Mouse (Mus musculus): ENCODE measurements around the gene Nhlrc1. TPM values are rescaled to one million over a fixed set of nuclear protein-coding genes. Genes with fewer than 3 reads are reported as not detected.
A peak's percentile ranks its signal among the peaks of the same experiment; 100 is the strongest.

The Nhlrc1 gene
- polyA plus RNA-seq, 1 experiment from 2014 or later, result 0.94 TPM

DNA sequence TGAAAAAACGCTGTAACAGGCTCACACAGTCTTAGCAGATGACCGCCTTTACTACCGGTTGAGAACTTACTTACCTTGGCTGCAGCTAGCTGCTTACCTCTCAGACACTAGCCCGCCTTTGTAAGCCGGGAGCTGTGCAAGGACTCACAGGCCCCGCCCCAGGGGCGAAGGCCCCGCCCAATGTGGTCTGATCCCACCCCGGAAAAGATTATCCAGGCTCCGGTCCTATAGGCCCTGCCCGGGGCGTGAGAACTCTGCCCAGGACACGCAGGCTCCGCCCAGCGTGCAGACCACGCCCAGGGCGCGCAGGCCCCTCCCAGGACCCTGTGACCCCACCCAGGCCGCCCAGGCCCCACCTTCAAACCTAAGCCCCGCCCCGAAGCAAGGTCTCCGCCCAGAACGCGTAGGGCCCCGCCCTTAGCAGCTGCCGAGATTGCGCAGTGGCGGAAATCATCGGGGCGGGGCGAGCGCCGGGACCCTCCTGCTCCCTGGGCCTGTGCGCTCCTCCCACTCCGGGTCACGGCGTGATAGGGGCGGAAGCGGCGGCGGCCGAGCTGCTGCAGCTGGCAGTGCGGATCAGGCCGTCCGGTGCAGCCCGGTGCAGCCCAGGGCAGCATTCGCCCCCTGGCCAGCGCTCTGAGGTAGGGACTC lies 28.5 kb upstream of the Nhlrc1 start, which contains the start of gene Kdm1b:
Gene Kdm1b (plus strand): TSS at position 470 of the 651 bp plus-strand sequence.
- TF ChIP-seq CTCF (IDR thresholded peaks at IDR 0.05), result no peak
- DNase-seq (ENCODE audit: low read depth, low spot score), result peak; percentile 89
- in situ Hi-C loops (cut with MboI; ENCODE audit: low pct_unique_long_range_greater_than_20kb), result no loop called here
- ChIA-PET POLR2A (interaction anchor here (0.9 to 1.4 kb wide), 2 partner anchors 102 to 113 kb away, joined by 3 to 4 read pairs; partner anchors contain the start of gene Kif13a), CTCF (interaction anchor here (1.1 to 1.4 kb wide), 3 partner anchors 22 to 205 kb away, joined by 3 to 6 read pairs (median 3); no protein-coding TSS in a partner anchor)
- peak; percentile 91 for ATAC-seq
- no peaks in the 10 kb centered on the region for H3K27me3 ChIP-seq

DNA sequence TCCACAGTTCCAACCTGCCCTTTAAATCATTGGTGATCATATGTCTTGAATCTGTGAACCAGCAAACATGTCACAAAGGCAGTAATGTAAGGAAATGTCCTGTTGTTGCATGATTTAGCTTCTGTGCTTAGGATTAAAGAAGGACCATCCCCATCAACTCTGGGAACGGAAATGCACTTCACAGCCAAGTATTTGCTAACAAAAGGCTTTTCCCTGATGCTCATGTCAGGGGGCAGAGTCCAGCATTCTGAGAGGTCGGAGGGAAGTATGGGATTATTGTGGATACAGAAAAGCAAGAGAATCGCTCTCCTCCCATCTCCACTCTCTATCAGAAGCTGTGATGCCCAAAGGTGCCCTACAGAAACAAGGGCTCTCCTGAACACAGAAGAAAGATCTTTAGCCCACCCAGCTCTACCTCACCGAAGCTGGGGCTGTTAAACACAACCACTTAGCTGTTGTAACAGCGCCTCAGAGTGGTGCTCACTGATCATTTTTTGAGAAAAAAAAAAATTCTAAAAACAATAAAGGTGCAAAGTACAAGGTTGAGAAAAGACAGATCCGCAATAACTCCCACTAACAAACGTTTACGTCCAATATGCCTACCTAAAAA lies 27.5 kb upstream of the Nhlrc1 start:
- no peak for TF ChIP-seq CTCF (IDR thresholded peaks at IDR 0.05)
- DNase-seq (ENCODE audit: low read depth, low spot score), result no peak
- POLR2A ChIA-PET, result interaction anchor here (0.7 to 1.4 kb wide), 3 partner anchors 26 to 737 kb away, joined by 3 to 4 read pairs (median 3); partner anchors contain the start of gene Kif13a
- H3K27me3 ChIP-seq, result no peaks in the 10 kb centered on the region
- CTCF ChIA-PET, result interaction anchor here (0.8 to 1.4 kb wide), 3 partner anchors 24 to 204 kb away, joined by 3 to 6 read pairs (median 3); no protein-coding TSS in a partner anchor
- in situ Hi-C loops (cut with MboI; ENCODE audit: low pct_unique_long_range_greater_than_20kb), result no loop called here
- no peak for ATAC-seq

DNA sequence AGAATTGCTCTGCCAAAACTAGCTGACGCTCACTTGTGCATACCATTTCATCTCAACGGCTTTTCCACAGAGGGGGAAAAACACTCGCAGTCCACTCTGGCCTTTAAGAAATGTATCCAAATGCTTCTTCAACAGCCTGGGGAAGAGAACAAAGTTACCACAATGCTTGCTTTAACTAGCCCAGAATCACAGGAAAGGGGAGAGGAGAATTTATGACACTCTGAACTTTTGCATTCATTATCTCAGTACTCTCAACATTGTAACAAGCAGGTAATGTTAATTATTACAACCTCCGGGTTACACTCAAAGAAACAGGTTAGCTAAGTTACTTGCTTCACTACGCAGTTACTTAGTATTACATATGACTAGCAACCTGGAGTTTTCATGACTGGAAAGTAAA lies 25.4 kb upstream of the Nhlrc1 start:
- TF ChIP-seq CTCF (IDR thresholded peaks at IDR 0.05), result no peak
- DNase-seq (ENCODE audit: low read depth, low spot score) (no peak), ATAC-seq (no peak)
- ChIA-PET CTCF (no interaction called here), POLR2A (no interaction called here)
- in situ Hi-C loops (cut with MboI; ENCODE audit: low pct_unique_long_range_greater_than_20kb), result no loop called here
- H3K27me3 ChIP-seq, result no peaks in the 10 kb centered on the region

DNA sequence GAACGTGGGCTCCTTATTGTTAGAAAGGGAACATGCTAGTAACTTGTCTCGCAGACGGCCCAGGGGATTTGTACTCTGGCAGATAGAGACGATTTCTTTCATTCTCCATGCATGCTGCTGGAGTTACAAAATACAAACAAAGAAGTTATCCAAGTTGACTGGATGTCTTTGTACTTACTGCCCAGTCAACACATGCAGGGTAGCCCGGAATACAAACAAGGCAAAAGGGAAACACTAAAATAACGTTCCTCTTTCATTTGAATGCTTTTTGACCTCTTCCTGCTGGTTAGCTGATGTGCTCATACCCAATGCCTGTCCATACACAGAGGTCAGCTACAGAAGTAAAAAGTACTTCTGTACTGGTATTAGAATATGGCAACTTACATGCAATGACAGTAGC lies 23.3 kb upstream of the Nhlrc1 start:
- ATAC-seq (no peak), DNase-seq (ENCODE audit: low read depth, low spot score) (no peak)
- ChIA-PET CTCF (no interaction called here), POLR2A (no interaction called here)
- in situ Hi-C loops (cut with MboI; ENCODE audit: low pct_unique_long_range_greater_than_20kb), result no loop called here
- TF ChIP-seq CTCF (IDR thresholded peaks at IDR 0.05), result no peak
- H3K27me3 ChIP-seq, result no peaks in the 10 kb centered on the region

DNA sequence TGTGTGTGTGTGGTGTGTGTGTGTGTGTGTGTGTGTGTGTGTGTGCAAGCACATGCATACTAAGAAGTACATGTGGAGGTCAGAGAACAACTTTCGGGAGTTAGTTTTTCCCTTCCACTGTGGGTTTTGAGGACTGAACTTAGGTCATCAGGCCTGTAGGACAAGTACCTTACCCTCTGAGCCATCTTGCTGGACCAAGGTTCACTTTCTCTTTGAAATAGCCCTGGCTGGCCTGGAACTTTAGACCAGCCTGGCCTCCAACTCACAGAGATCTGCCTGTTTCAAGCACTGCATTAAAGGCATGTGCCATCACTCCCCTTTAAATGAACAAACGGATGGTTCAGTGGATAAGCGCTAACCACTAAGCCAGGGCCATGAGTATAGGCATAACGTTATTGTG lies 19.0 kb upstream of the Nhlrc1 start:
- in situ Hi-C loops (cut with MboI; ENCODE audit: low pct_unique_long_range_greater_than_20kb), result no loop called here
- TF ChIP-seq CTCF (IDR thresholded peaks at IDR 0.05), result no peak
- no peaks in the 10 kb centered on the region for H3K27me3 ChIP-seq
- ChIA-PET POLR2A (no interaction called here), CTCF (no interaction called here)
- ATAC-seq, result no peak
- no peak for DNase-seq (ENCODE audit: low read depth, low spot score)

DNA sequence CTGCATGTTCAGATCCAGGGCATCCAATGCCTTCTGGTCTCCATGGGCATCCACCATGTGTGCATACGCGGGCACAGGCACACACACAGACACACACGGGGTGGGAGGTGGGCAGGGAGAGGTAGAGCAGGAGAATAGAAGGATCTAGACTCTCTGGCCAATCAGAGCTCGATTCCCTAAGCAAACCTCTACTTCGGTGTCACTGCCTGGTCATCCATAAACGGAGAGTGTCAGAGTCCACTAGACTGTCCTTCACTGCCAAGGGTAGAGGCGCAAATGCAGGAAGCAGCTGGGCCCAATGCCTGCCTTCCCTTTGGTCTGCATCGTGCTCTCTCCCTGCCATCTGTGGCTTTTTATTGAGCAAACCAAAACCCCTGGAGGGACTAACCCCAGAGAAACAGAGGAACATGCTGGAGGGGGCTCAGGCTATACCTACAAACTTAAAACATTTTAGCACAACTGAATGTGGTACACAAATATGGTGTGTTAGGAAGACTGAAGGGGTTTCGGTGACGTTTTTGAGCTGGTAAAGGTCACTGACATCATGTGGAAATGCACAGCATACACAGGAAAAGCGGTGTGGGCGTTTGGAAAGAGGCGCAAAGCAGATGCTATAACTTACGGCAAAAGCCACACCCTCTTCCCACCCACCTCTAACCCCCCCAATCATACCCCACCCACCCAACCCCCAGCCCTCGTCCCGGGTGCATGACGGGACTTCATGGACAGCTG lies 15.9 kb upstream of the Nhlrc1 start:
- POLR2A ChIA-PET, result no interaction called here
- no peak for ATAC-seq
- in situ Hi-C loops (cut with MboI; ENCODE audit: low pct_unique_long_range_greater_than_20kb), result no loop called here
- TF ChIP-seq CTCF (IDR thresholded peaks at IDR 0.05), result no peak
- CTCF ChIA-PET, result no interaction called here
- H3K27me3 ChIP-seq, result no peaks in the 10 kb centered on the region
- no peak for DNase-seq (ENCODE audit: low read depth, low spot score)

DNA sequence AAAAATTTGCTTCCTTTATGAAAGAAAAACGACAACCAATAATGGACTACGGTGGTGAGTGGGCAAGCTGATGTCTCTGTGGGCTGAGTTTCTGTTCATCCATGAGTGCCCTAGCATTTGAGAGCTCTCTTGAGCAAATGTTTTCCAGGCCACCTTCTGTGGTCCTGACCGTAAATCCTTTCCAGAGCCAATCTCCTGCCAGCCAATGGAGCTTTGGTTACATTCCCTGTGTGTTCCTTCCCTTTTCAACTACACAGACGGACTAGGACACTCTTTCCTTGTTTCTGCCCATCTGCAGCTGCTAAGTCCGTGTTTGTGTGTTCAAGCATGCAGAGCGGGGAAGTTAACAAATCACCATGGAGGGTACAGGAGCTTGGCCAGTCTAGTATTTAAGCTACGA lies 6.1 kb upstream of the Nhlrc1 start:
- CTCF ChIA-PET, result interaction anchor here (1.2 to 1.3 kb wide), 2 partner anchors 184 to 223 kb away, joined by 3 read pairs; no protein-coding TSS in a partner anchor
- DNase-seq (ENCODE audit: low read depth, low spot score) (no peak), ATAC-seq (no peak)
- TF ChIP-seq CTCF (IDR thresholded peaks at IDR 0.05), result no peak
- POLR2A ChIA-PET, result no interaction called here
- in situ Hi-C loops (cut with MboI; ENCODE audit: low pct_unique_long_range_greater_than_20kb), result no loop called here
- H3K27me3 ChIP-seq, result no peaks in the 10 kb centered on the region

DNA sequence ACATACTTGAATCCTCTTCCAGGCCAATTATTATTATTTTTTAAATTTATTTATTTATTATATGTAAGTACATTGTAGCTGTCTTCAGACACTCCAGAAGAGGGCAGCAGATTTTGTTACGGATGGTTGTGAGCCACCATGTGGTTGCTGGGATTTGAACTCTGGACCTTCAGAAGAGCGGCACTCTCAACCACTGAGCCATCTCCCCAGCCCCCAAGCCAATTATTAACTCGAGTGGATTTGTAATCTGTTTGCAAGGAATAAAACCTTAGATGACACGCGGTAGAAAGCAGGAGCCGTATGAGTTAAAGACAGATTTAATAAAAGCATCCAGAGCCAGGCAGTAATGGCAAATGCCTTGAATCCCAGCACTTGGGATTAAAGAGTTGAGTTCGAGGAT lies 5.1 kb upstream of the Nhlrc1 start:
- in situ Hi-C loops (cut with MboI; ENCODE audit: low pct_unique_long_range_greater_than_20kb), result loop anchor here (10.0 kb wide), 3 partner anchors 85 to 705 kb away; no protein-coding TSS in a partner anchor
- DNase-seq (ENCODE audit: low read depth, low spot score), result no peak
- peak; percentile 23 for TF ChIP-seq CTCF (IDR thresholded peaks at IDR 0.05)
- CTCF ChIA-PET, result no interaction called here
- POLR2A ChIA-PET, result no interaction called here
- ATAC-seq, result no peak
- H3K27me3 ChIP-seq, result no peaks in the 10 kb centered on the region

DNA sequence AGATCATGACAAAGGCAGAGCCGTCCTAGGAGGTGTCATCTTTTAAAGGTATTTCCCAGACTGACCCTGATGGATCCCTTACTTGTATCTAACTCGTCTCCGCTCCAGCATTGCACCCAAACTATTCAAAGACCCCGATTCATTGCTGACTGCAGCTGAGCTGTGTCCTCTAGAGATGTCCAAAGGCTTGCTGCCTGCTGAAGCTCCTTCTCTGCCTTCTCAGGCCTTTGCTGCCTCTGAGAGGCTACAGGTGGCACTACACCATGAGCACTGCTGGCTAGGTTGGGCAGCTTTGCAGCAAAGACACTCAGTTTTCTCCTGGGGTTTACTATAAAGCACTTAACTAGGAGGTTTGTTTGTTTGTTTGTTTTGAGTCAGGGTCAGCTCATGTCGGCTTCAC lies 2.6 kb upstream of the Nhlrc1 start:
- H3K27me3 ChIP-seq, result no peaks in the 10 kb centered on the region
- in situ Hi-C loops (cut with MboI; ENCODE audit: low pct_unique_long_range_greater_than_20kb), result loop anchor here (10.0 kb wide), 3 partner anchors 82 to 702 kb away; no protein-coding TSS in a partner anchor
- peak; percentile 67 for ATAC-seq
- TF ChIP-seq CTCF (IDR thresholded peaks at IDR 0.05), result peak; percentile 91
- DNase-seq (ENCODE audit: low read depth, low spot score), result no peak
- ChIA-PET CTCF (interaction anchor here (0.7 to 1.7 kb wide), 16 partner anchors 13 to 292 kb away, joined by 3 to 13 read pairs (median 5); no protein-coding TSS in a partner anchor), POLR2A (no interaction called here)

DNA sequence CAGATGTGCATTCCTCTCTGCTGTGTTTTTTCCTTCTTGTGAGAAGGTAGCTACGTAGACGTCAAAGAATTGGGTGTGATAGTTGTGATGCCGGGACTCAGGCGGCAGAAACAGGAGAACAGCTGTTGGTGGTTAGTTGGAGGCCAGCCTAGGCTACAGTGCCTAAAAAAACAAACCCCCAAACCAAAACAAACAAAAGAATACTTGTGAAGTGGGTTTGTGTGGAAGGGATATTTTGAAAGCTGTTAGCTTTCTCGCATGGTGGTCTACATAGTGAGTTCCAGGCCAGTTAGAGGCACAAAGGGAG lies 498 bp upstream of the Nhlrc1 start:
- DNase-seq (ENCODE audit: low read depth, low spot score), result no peak
- in situ Hi-C loops (cut with MboI; ENCODE audit: low pct_unique_long_range_greater_than_20kb), result loop anchor here (10.0 kb wide), 3 partner anchors 80 to 700 kb away; no protein-coding TSS in a partner anchor
- ChIA-PET CTCF (interaction anchor here (0.9 to 1.5 kb wide), 4 partner anchors 10 to 177 kb away, joined by 3 to 4 read pairs (median 3); partner anchors contain the start of gene Kif13a), POLR2A (interaction anchor here (0.6 kb wide), 1 partner anchor 274 kb away, joined by 5 read pairs; no protein-coding TSS in a partner anchor)
- TF ChIP-seq CTCF (IDR thresholded peaks at IDR 0.05), result no peak
- ATAC-seq, result no peak
- H3K27me3 ChIP-seq, result no peaks in the 10 kb centered on the region
